Mouse (Mus musculus) heart, embryonic 16.5 days (tissue): ENCODE measurements around the gene Vsx1. TPM values are rescaled to one million over a fixed set of nuclear protein-coding genes. Genes with fewer than 3 reads are reported as not detected.

Source experiments
- ATAC-seq: fragments of 200-750 bp; cut with Nextera tagmentation; replicated peaks from 2 replicates; pipeline ENCODE4 v1.8.0; 2017; ENCODE audit warnings: moderate number of reproducible peaks; ENCODE audit not compliant: insufficient read depth, low FRiP score; ENCODE audit errors: extremely low read depth
- H3K27ac ChIP-seq: fragments of 300-500 bp; sonication (generic); 2 replicates; pipeline ENCODE4 v1.5.1; 2014; ENCODE audit warnings: mild to moderate bottlenecking, low read length, control low read depth, moderate library complexity
- H3K27me3 ChIP-seq: fragments of 300-500 bp; sonication (generic); 2 replicates; pipeline ENCODE4 v1.6.1; 2014; ENCODE audit warnings: low read length, mixed read lengths; ENCODE audit not compliant: control insufficient read depth, insufficient read depth
- H3K36me3 ChIP-seq: fragments of 300-500 bp; sonication (generic); 2 replicates; pipeline ENCODE4 v1.6.1; 2014; ENCODE audit not compliant: control insufficient read depth, insufficient read depth
- H3K4me1 ChIP-seq: fragments of 300-500 bp; sonication (generic); 2 replicates; pipeline ENCODE4 v1.6.1; 2014; ENCODE audit warnings: low read length, mixed read lengths; ENCODE audit not compliant: control insufficient read depth, insufficient read depth
- H3K4me2 ChIP-seq: fragments of 300-500 bp; sonication (generic); 2 replicates; pipeline ENCODE4 v1.6.1; 2014; ENCODE audit warnings: low read depth, mild to moderate bottlenecking, control low read depth, low read length
- H3K4me3 ChIP-seq: fragments of 300-500 bp; sonication (generic); 2 replicates; pipeline ENCODE4 v1.5.1; 2014; ENCODE audit warnings: mild to moderate bottlenecking, control low read depth, low read length
- H3K9ac ChIP-seq: fragments of 300-500 bp; sonication (generic); 2 replicates; pipeline ENCODE4 v1.6.1; 2014; ENCODE audit warnings: low read length, control low read depth
- H3K9me3 ChIP-seq: fragments of 300-500 bp; sonication (generic); replicated peaks from 2 replicates; pipeline ENCODE4 v1.6.1; 2016; ENCODE audit warnings: low read length; ENCODE audit not compliant: control insufficient read depth
- WGBS: fragments of 180-500 bp; shearing (Covaris S2); extraction: QIAGEN DNeasy Blood & Tissue Kit; methylation state at CpG from one replicate; pipeline ENCODE4 v1.1.7; 2014; 5-methylcytosine and 5-hydroxymethylcytosine counted together
- polyA plus RNA-seq: library from polyadenylated mRNA; unstranded; fragments of >200 nt; fragmentation: Nextera tagmentation; extraction: Ambion mirVana; gene quantifications from 2 replicates; pipeline ENCODE4 v1.2.1, GENCODE M21; 2015

Vsx1 gene
- polyA plus RNA-seq, 1 experiment from 2014 or later = not detected

- WGBS = 88% methylated on average over 1 of the region's 1 CpGs
- Histone ChIP-seq H3K4me2 (no peak overlapping the region), H3K4me3 (no peak overlapping the region), H3K27me3 (no peaks in the 10 kb centered on the region), H3K9ac (no peak overlapping the region), H3K9me3 (no peaks in the 10 kb centered on the region), H3K27ac (no peak overlapping the region), H3K36me3 (no peaks in the 10 kb centered on the region), H3K4me1 (no peaks in the 10 kb centered on the region)
- ATAC-seq = no peak
Observed at GRCm38 (mm10) chr2:150643166-150643565, 46.0 kb downstream of the Vsx1 start.

- ATAC-seq = no peak
- Histone ChIP-seq H3K9ac (no peak overlapping the region), H3K27ac (no peak overlapping the region), H3K27me3 (no peaks in the 10 kb centered on the region), H3K4me3 (no peak overlapping the region), H3K4me1 (no peaks in the 10 kb centered on the region), H3K9me3 (no peaks in the 10 kb centered on the region), H3K36me3 (no peaks in the 10 kb centered on the region), H3K4me2 (no peak overlapping the region)
- WGBS = 44% methylated on average over 2 of the region's 2 CpGs
Observed at GRCm38 (mm10) chr2:150638370-150638733, 50.8 kb downstream of the Vsx1 start.

GRCm38 (mm10) chr2:150637702-150638369 lies 51.3 kb downstream of the Vsx1 start:
- H3K27ac ChIP-seq = no peak overlapping the region
- no peak for ATAC-seq
- H3K9ac ChIP-seq = no peak overlapping the region
- no peak overlapping the region for H3K4me3 ChIP-seq
- 68% methylated on average over 6 of the region's 6 CpGs for WGBS
- H3K36me3 ChIP-seq = no peaks in the 10 kb centered on the region
- no peaks in the 10 kb centered on the region for H3K27me3 ChIP-seq
- no peak overlapping the region for H3K4me2 ChIP-seq
- no peaks in the 10 kb centered on the region for H3K9me3 ChIP-seq
- no peaks in the 10 kb centered on the region for H3K4me1 ChIP-seq

- Histone ChIP-seq H3K4me2 (no peak overlapping the region), H3K9me3 (no peaks in the 10 kb centered on the region), H3K36me3 (no peaks in the 10 kb centered on the region), H3K9ac (no peak overlapping the region), H3K4me3 (no peak overlapping the region), H3K27me3 (no peaks in the 10 kb centered on the region), H3K27ac (no peak overlapping the region), H3K4me1 (no peaks in the 10 kb centered on the region)
- WGBS = 72% methylated on average over 3 of the region's 3 CpGs
- ATAC-seq = no peak
Observed at GRCm38 (mm10) chr2:150635877-150636446, 53.2 kb downstream of the Vsx1 start.

Other genes with a start within 250 kb of the Vsx1 start
- gene Zfp442, start 237.9 kb downstream of the Vsx1 start, polyA plus RNA-seq = 4.4 and 4.5 TPM in 2 replicates
- 0.09 TPM in 2 replicates for gene Zfp345, start 204.3 kb downstream of the Vsx1 start, polyA plus RNA-seq
- gene Cst7, start 118.9 kb downstream of the Vsx1 start, polyA plus RNA-seq = 1.1 and 2.1 TPM in 2 replicates
- 26.6 and 28.8 TPM in 2 replicates for gene Apmap, start 80.8 kb downstream of the Vsx1 start, polyA plus RNA-seq
- 14.1 and 15.4 TPM in 2 replicates for gene Acss1, start 20.9 kb downstream of the Vsx1 start, polyA plus RNA-seq
- 24.0 and 24.3 TPM in 2 replicates for gene Entpd6, start 59.7 kb upstream of the Vsx1 start, polyA plus RNA-seq
- 243 and 260 TPM in 2 replicates for gene Pygb, start 97.4 kb upstream of the Vsx1 start, polyA plus RNA-seq
- 41.5 and 43.2 TPM in 2 replicates for gene Abhd12, start 215.4 kb upstream of the Vsx1 start, polyA plus RNA-seq
- gene Gins1, start 216.0 kb upstream of the Vsx1 start, polyA plus RNA-seq = 25.0 and 27.0 TPM in 2 replicates